Mouse (Mus musculus) ES-E14 (cell line): ENCODE data around the gene Igsf9b. TPM values are rescaled to one million over a fixed set of nuclear protein-coding genes. Genes with fewer than 3 reads are reported as not detected.

Experiments
- DNase-seq: peaks from one replicate; pipeline ENCODE4 v3.0.0-alpha.2; 2013; ENCODE audit warnings: low read depth, low spot score
- H3K27ac ChIP-seq: 2 replicates; pipeline ENCODE4 v1.5.1; 2012; ENCODE audit warnings: low read depth, mild to moderate bottlenecking, low read length, moderate library complexity, mixed read lengths; ENCODE audit not compliant: poor library complexity, insufficient read depth, severe bottlenecking
- H3K36me3 ChIP-seq: 2 replicates; pipeline ENCODE4 v1.6.1; 2012; ENCODE audit warnings: mild to moderate bottlenecking, low read length, moderate library complexity, mixed read lengths; ENCODE audit not compliant: control insufficient read depth, poor library complexity, insufficient read depth, severe bottlenecking
- H3K4me1 ChIP-seq, 2 experiments: fragments of 150-350 bp in 1 of 2; sonication (generic) in 1 of 2; 2 replicates each; pipeline ENCODE4 v1.6.1; 2012; ENCODE audit warnings: low read length in 2 of 2, mild to moderate bottlenecking in 1 of 2, mixed read lengths in 1 of 2; ENCODE audit not compliant: control insufficient read depth in 2 of 2, insufficient read depth in 2 of 2, poor library complexity in 1 of 2
- H3K4me3 ChIP-seq, 2 experiments: fragments of 150-350 bp in 1 of 2; sonication (generic) in 1 of 2; 2 replicates each; pipeline ENCODE4 v1.5.1; 2012; ENCODE audit warnings: low read length in 2 of 2, low read depth in 1 of 2, mild to moderate bottlenecking in 1 of 2, mixed read lengths in 1 of 2; ENCODE audit not compliant: insufficient read depth in 1 of 2, poor library complexity in 1 of 2, severe bottlenecking in 1 of 2
- H3K9ac ChIP-seq: 2 replicates; pipeline ENCODE4 v1.6.1; 2012; ENCODE audit warnings: low read depth, mild to moderate bottlenecking, low read length, mixed read lengths; ENCODE audit not compliant: poor library complexity, insufficient read depth, severe bottlenecking
- H3K9me3 ChIP-seq: fragments of 150-350 bp; sonication (generic); 2 replicates; pipeline ENCODE4 v1.6.1; 2012; ENCODE audit warnings: low read depth, mild to moderate bottlenecking, low read length; ENCODE audit not compliant: control insufficient read depth, insufficient read depth
- CHD2 ChIP-seq: IDR thresholded peaks from 2 replicates; pipeline ENCODE4 v1.6.1; 2014; ENCODE audit warnings: mild to moderate bottlenecking, low read depth, low read length, inconsistent platforms
- HCFC1 ChIP-seq: IDR thresholded peaks from 2 replicates; pipeline ENCODE4 v1.6.1; 2012; ENCODE audit warnings: low read length, inconsistent platforms, borderline replicate concordance; ENCODE audit not compliant: insufficient read depth
- MAFK ChIP-seq: IDR thresholded peaks from 2 replicates; pipeline ENCODE4 v1.6.1; 2014; ENCODE audit warnings: mild to moderate bottlenecking, low read depth, low read length, inconsistent platforms; ENCODE audit not compliant: insufficient read depth
- ZC3H11A ChIP-seq: IDR thresholded peaks from 2 replicates; pipeline ENCODE4 v1.6.1; 2012; ENCODE audit warnings: low read depth, mild to moderate bottlenecking, inconsistent platforms, low read length, borderline replicate concordance
- ZNF384 ChIP-seq: IDR thresholded peaks from 2 replicates; pipeline ENCODE4 v1.6.1; 2012; ENCODE audit warnings: low read depth, low read length, inconsistent platforms
- in situ Hi-C, 2 experiments: fragments of 600-800 bp; cut with MboI; formaldehyde crosslinking; loops; one replicate each; pipeline ENCODE4 v1.15.1; 2025; ENCODE audit warnings: low sequenced_read_pairs in 2 of 2, inconsistent platforms in 1 of 2; ENCODE audit not compliant: unreplicated experiment in 2 of 2
- total RNA-seq: library from RNA; depleted of rRNA; stranded (reverse); fragments of 300-350 nt; gene quantifications from 2 replicates; pipeline ENCODE4 v1.2.3, GENCODE M21; 2012

Gene Igsf9b
- total RNA-seq, 1 experiment: 31.5 TPM

DNA sequence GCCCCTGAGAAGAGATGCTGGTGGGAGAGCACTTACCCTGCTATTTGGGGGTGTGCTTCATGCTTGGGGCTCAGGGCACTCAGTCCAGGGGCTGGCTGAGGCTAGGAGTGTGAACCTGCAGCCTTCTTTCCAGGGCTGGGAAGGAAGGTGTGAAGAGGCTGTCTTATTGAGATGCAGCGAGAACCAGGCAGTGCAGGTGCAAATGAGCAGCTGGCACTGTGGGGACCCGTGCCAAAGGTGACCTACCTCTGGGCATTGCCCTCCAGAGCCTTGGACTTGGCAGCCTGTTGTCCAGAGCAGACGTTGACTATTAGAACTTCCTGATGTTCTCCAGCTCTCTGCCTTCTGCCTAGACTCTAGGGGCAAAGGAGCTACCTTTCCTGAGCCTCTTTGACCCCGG is 7.6 kb downstream of the Igsf9b start:
- Histone ChIP-seq H3K4me1 (peaks cover 7 to 55% of the 10 kb centered on the region in 2 experiments; a peak in 3 of 4 replicates), H3K36me3 (peaks cover 17% of the 10 kb centered on the region), H3K9ac (no peak overlapping the region), H3K27ac (no peak overlapping the region), H3K4me3 (no peak overlapping the region), H3K9me3 (no peaks in the 10 kb centered on the region)
- DNase-seq: no peak
- no peak for TF ChIP-seq ZC3H11A
- TF ChIP-seq CHD2: no peak
- TF ChIP-seq ZNF384: no peak
- TF ChIP-seq HCFC1: no peak
- TF ChIP-seq MAFK: no peak
- in situ Hi-C loops: no loop called here

DNA sequence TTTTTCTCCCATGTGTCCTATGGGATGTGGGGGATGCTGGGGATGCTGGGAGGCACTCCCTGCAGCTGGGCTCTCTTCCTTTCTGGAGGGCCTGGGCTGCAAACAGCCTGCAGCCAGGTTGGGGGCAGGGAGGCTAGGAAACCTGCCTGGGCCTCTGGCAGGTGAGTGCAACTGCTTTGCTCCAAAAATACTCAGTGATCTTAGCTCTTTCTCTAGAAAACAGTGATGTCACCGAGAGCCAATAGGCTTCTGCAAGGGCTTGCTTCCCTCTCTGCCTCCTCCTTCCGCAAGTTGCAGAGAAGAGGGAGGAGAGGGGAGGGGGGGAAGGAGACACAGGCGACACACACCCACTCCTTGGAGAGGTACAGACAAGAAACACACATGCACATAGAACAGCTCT is 8.3 kb downstream of the Igsf9b start:
- H3K27ac ChIP-seq: no peak overlapping the region

DNA sequence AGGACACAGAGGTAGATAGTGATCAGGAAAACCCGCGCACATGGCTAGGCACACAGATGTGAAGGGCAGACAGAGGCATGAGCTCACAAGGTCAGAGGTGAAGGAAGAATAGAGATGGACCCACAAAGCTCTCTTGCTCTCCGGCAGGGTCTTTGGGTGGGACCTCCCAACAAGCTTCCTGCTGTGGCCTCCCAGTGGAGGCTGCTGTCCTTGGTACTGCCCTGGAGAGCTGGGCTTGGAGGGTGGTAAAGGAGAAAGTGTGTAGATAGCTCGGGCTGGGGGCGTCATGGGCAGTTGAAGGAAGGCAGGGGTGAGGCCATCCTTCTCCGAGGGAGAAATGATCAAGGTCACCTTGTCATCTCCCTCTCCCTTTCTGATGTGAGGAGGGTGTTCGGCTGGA is 9.0 kb downstream of the Igsf9b start:
- DNase-seq: peak; percentile 56
- Histone ChIP-seq H3K9me3 (no peaks in the 10 kb centered on the region), H3K27ac (no peak overlapping the region), H3K4me1 (peaks cover 6 to 45% of the 10 kb centered on the region in 2 experiments; a peak in 3 of 4 replicates), H3K4me3 (no peak overlapping the region), H3K36me3 (peaks cover 20% of the 10 kb centered on the region), H3K9ac (no peak overlapping the region)
- in situ Hi-C loops: no loop called here
- TF ChIP-seq ZC3H11A: no peak
- no peak for TF ChIP-seq ZNF384
- TF ChIP-seq CHD2: no peak
- TF ChIP-seq MAFK: no peak
- TF ChIP-seq HCFC1: no peak

More for the DNA sequence above, 8.3 kb downstream of the Igsf9b start:
- in situ Hi-C loops: no loop called here
- Histone ChIP-seq H3K4me3 (no peak overlapping the region), H3K9ac (no peak overlapping the region), H3K9me3 (no peaks in the 10 kb centered on the region), H3K4me1 (peaks cover 7 to 50% of the 10 kb centered on the region in 2 experiments; a peak in 3 of 4 replicates), H3K36me3 (peaks cover 21% of the 10 kb centered on the region)
- peak; percentile 21 for DNase-seq
- no peak for TF ChIP-seq CHD2
- TF ChIP-seq ZC3H11A: no peak
- TF ChIP-seq ZNF384: no peak
- no peak for TF ChIP-seq HCFC1
- TF ChIP-seq MAFK: no peak

DNA sequence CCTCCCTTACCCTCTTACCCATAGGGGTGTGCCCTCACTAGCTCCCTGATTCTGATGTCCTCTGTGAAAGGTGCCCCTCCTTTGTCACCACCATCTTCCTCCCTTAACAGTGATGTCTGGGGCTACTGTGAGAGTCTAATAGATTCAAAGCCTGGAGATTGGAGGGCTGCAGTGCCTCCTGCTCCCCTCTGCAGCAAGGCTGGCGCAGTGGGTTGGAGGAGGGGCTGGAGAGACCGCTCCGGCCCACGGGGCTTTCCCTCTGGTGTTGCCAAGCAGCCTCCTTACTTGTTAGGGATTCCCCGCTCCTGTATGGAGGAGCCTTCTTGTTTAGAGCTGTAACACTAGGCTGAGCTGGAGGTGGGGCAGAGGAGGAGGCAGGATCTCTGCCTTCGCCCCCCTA is 9.6 kb downstream of the Igsf9b start:
- H3K36me3 ChIP-seq: peaks cover 20% of the 10 kb centered on the region
- DNase-seq: no peak
- H3K9ac ChIP-seq: no peak overlapping the region
- H3K4me1 ChIP-seq: peaks cover 5 to 43% of the 10 kb centered on the region in 2 experiments; a peak in 3 of 4 replicates
- H3K4me3 ChIP-seq: no peak overlapping the region
- in situ Hi-C loops: no loop called here
- H3K27ac ChIP-seq: no peak overlapping the region
- no peaks in the 10 kb centered on the region for H3K9me3 ChIP-seq
- TF ChIP-seq CHD2 (no peak), ZC3H11A (no peak), MAFK (no peak), ZNF384 (no peak), HCFC1 (no peak)

DNA sequence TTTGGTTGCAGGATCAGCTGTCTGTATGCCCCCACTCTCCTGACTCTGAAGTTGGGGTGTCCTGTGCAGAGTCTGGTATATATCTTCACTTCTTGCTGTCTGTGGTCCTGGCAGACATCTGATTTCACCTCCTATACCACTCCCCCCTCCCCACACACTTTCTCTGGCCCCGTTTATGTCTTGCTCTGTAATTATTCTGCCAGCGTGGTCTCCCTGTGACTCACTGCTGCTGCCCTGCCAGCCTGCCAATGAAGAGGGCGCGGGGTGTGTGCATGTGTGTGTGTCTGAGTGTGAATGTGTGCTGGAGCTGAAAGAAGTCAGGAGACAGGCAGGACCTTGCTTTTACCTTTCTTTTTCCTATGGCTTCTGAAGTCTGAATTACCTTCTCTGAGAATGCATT is 11.0 kb downstream of the Igsf9b start:
- no peak overlapping the region for H3K4me3 ChIP-seq
- no peak overlapping the region for H3K9ac ChIP-seq
- in situ Hi-C loops: no loop called here
- TF ChIP-seq MAFK (no peak), ZNF384 (no peak), HCFC1 (no peak), ZC3H11A (no peak), CHD2 (no peak)
- peaks cover 22% of the 10 kb centered on the region for H3K36me3 ChIP-seq
- no peak overlapping the region for H3K27ac ChIP-seq
- H3K4me1 ChIP-seq: peaks cover 5 to 30% of the 10 kb centered on the region in 2 experiments; a peak in 3 of 4 replicates
- H3K9me3 ChIP-seq: no peaks in the 10 kb centered on the region
- no peak for DNase-seq
